Mouse (Mus musculus) lung, postnatal 0 days (tissue): ENCODE data around the gene Tmem254b.
"Not testable (repeated sequence)": the region's sequence is repeated elsewhere in the genome, so short reads cannot be mapped to it uniquely, and the experiment has no call there.

Experiments
- CTCF ChIP-seq: IDR thresholded peaks from 2 replicates; pipeline ENCODE4 v1.5.1; 2016; ENCODE audit warnings: antibody characterized with exemption, mild to moderate bottlenecking
- EP300 ChIP-seq: IDR thresholded peaks from 2 replicates; pipeline ENCODE4 v1.6.1; 2016; ENCODE audit warnings: antibody characterized with exemption, mild to moderate bottlenecking, control low read depth

DNA sequence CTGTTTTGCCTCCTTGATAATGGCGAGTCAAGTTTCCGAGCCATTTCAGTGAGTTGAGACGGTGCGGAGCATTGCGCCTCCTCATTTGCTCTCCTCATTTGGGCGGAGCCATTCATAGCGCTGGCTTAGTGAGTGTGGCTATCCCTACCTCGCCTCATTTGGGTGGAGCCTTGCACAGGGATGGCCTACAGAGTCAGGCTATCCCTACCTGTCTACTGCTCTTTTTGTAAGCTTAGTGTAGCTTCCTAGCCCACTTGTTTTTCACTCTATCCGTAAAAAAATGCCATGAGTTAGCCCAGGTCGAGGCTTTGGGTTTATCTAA, at the start of gene Tmem254b:
- not testable (repeated sequence) for TF ChIP-seq CTCF, EP300
